Mouse (Mus musculus) adrenal gland, adult 18-20 months (tissue): ENCODE data around the gene Cib3. TPM values are rescaled to one million over a fixed set of nuclear protein-coding genes. Genes with fewer than 3 reads are reported as not detected.

Experiments
- DNase-seq, 2 experiments: peaks; one replicate each; pipeline ENCODE4 v3.0.0; 2021 to 2022; ENCODE audit warnings: low spot score in 2 of 2
- total RNA-seq, 2 experiments: library from RNA; stranded (reverse); gene quantifications; 1 replicate in 1 of 2; 2 replicates in 1 of 2; pipeline ENCODE4 v1.2.3; 2021

Gene Cib3
- total RNA-seq, 2 experiments from 2014 or later: not detected

DNA sequence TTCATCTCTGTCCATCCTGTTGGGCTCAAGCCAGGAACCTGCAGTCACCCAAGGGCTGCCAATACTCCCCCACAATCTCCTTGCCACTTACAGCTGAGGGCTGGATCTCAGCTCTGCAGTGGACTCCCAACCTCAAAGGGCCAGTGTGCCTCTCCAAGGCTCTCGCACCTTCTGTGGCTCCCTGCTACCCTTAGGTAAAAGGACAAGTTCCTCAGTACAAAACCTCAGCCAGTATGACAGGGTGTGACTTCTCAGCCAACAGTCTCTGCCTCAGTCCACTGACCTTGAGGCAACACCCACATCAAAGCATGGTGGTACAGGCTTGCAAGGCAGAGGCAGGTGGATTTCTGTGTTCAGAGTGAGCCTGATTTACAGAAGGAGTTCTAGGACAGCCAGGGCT is 791 bp downstream of the Cib3 start:
- no peak for DNase-seq

DNA sequence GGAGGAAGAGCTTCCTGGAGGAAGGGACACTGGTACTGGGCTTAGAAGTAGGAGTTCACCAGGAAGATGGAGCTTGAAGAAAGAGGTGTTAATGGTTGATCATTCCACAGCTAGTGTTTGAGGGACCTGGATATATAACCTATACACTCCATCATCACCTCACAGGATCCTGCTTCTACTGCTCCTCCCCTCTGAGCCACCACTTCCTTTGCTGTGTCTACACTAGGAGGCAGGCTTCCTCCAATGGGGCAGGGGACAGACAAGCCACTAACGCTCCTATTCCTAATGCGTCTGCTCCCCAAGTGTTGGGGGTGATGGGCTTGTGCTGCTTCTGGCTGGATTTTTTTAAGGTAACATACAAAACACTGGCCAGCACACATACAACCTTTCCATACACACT is 1.9 kb downstream of the Cib3 start:
- DNase-seq: no peak

DNA sequence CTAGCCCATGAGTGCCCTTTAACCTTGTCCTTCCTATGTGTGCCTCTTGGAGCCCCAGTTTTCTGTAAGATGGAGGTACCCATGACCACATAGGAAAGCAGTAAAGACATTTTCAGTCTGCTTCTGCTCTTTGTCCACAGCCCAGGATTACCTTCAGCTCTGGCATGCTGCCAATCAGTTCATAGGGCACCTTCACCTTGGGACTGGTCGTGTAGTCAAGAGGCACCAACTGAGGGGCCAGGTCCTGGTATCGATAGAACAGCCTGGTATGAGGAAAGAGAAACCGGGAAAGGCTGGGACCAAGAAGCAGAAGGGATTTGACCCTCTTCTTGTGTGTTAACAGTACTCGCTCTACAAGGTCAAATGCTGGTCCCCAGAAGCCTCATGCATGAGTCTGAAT is 2.4 kb downstream of the Cib3 start:
- DNase-seq: no peak

DNA sequence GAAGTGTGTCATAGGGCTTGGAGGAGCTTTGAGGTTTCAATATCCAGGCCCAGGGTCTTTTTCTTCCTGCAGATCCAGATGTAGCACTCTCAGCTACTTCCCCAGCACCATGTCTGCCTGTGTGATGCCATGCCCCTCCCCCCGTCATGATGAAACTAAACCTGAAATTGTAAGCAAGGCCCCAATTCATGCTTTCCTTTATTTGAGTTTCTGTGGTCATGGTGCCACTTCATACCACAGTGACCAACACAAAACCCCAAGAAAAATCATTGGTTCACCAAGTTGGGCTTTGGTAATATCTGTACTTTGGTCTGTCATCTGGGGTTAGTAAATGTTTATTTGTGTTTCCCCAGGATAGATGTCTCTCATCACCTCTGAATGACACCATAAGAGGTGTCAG is 4.1 kb downstream of the Cib3 start:
- no peak for DNase-seq

DNA sequence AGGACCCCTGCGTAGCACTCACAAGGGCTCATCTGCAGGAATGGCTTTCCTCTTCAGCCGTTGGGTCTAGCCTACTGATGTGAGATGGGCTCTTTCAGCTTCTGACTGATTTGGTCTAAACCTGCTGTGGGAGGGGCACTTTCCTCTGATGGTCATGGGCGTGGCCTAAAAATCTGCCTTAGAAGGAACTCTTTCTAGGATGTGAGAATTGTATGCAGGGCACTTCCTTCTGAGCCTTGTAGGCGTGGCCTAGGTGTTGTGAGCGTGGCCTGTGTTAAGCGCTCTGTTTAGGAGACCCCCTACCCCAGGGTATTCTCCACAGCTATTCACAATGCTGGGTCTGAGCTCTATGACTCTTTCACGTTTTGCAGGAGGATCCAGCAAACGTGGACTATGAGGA is 14.6 kb downstream of the Cib3 start:
- DNase-seq: no peak

DNA sequence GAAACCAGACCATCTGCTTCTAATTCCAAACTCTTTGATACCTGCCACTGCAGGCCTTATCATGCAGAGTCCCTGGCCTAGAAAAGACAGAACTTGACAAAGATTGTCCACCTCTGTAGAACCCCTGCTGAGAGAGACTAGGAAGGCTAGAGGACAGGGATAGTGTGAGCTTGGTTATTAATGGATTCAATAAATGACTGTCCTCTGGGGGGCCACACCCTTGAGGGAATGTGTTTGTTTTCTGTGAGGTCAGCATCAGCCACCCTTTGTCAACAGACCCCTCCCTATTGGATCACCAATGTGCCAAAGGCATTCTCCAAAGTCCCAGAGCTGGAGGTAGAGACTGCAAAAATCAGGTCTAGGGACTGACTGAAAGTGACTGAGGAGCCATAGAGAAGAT is 20.6 kb downstream of the Cib3 start:
- no peak for DNase-seq

DNA sequence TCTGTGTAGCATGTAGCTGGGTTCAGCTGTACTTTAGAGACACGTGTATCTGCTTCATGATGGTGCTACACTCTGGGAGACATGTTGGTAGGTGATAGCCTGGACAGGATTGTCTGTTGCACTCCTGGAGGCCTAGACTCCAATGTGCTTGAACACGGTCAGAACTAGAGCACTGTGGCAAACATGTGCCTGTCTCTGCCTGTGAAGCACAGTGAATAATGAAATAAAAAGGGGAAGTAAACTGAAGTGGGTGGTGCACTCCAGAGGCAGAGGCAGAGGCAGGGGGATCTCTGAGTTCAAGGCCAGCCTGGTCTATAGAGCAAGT is 22.5 kb downstream of the Cib3 start:
- no peak for DNase-seq

DNA sequence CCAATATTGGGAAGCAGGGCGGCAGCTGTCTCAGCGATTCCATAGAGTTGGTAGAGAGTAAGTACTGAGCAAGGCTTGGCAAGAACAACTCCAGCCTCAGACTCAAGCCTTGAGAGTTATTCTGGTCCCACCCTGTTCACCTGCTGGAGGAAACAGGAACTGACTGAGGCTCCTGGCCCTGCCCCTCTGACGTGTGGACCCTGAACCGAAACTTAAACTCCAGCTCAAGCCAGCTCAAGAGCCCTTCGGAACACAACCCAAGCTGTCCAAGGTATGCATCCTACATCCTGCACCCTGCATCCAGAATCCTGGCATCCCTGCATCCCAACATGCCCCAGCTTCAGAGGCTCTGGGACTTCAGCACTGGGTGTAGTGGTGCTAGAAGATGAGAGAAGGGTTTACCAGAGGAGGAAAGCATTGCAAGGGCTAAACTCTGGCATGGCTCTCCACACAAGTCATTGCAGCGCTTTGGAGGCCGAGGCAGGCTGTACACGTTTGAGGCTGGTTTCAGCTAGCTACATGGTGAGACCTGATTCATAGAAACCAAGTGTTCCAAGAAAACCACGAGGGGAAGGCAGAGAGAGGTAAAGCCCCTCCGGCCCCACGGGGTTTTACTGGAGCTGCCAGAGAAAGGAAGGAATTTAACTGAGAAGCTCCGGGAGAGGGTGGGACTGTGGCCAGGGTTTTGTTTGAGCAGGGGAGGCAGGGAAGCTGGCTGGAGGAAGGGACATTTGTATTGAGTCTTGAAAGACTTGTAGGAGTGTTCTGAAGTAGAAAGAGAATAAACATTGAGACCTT is 23.0 kb downstream of the Cib3 start, which contains the start of gene Hsh2d:
Hsh2d (plus strand) TSS at position 222 of the 798 bp plus-strand sequence.
- DNase-seq: no peak

DNA sequence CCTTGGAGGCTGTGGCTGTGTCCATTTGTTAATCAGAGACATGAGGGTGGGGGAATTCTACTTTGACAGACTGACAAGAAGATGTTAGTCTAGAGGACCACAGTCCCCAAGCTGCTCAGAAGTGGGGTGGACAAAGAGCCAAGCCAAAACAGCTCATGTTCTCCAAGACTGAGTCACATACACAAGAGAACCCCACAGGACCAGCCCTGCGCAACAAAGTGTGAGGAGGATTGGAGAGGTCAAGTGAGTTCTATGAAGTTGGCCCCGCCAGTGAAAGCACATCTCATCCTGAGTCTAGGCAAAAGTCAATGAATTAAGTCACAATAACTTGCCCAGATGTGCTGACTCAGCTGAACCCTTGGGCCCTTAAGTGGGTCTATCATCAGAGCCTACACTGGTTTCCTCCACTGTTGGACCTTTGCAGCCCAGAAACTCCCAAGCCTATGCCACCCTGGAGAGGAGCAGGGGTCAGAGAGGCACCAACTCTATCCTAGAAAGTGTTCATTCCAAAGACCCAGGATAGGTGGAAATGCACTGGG is 24.8 kb downstream of the Cib3 start:
- no peak for DNase-seq

DNA sequence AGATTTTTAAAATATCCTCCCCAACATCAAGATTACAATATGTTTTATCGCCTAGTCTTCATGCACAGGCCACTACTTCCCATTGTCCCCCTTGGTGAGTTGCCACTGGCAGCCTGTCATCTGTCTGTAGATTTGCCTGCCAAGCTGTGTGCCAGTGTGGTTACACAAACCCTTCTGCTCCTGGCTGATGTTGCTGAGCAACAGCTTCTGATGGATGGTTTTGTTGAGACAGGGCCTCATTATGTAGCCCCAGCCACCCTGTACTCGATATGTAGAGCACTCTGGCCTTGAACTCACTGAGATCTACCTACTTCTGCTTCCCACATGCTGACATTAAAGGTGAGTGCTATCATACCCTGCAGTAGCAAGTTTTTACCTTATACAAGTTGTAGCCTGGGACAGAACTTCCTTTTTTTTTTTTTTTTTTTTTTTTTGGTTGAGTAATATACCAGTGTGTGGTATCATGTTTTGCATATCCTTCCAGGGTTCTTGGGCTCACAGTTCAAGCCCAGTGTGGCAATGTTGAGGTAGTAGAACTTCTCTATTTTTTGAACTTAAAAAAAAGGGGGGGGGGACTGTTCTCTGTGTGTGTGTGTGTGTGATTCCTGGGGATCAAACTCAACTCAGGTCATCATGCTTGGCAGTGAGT is 29.0 kb downstream of the Cib3 start:
- no peak for DNase-seq

DNA sequence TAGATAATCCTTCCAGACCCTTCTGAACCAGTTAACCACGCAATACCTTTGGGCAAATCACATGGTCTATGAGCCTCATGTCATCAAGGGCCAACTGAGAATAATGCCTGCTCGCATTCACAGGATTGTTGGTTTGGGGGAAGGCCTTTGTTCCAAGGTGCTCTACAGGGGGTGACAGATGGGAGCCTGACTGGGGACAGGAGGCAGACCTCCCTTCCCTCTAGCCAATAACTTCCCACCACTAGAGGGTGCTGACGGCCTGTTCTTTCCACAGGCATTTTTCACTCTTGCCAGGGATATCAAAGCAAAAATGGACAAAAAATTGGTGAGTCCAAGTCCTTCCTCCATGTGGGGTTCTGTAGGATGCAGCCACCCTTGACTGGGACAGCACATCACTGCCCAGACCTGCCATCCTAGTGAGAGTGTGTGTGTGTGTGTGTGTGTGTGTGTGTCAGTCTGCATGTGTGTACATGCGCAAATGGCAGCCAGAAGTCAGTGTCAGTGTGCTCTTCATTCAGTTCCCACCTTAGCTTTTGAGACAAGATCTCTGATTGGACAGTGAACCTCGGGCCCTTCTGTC is 35.2 kb downstream of the Cib3 start:
- peak; percentile 68 to 69 for DNase-seq

DNA sequence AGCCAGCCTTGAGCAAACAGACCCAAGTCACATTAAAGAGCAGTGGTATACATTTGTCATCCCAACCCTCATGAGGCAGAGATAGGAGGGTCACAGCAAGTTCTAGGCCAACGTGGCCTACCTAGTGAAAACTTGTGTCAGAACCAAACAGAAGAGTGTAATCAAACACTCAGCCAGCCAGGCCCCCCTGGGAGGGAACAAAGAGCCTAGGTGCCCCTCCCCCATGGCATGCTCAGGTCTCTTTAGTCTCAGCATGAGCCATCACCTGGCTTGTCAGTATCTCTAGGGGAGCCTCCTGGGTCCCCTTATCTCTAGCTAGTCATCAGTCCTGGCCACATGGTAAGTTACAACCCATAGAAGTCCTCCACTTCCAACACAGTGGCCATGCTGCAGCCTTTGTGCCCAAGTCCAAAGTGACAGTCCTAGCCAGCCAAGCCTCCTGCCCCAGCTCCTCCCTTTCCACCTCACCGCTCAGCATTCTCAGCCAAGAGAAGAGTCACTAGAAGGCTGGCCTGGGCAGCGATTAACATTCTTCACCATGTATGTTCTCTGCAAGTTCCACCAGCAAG is 42.9 kb downstream of the Cib3 start:
- no peak for DNase-seq

DNA sequence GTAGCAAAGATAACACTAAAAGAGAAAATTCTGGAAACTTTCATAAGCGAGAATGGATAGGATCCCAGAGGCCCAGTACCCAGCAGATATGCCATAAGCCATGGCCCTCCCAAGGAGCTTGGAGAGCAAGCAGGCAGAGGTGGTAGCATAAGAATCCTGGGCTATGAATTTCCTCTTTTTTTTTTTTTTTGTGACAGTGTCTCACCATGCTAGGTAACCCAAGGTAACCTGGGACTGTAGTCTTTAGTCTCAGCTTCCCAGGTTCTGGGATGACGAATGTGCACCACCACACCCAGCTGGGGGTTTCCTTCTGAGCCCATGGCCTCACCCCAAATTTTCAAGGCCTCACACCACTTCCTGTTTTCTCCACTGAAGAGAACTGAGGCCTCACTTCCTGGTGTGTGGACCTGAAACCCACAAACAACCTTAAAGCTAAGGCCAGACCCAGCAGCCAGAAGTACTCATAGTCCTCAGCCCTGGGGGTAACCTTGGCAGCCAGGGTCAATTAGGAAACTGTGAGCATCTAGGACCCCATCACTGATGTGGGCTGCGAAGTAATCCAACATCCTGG is 43.5 kb downstream of the Cib3 start:
- DNase-seq: no peak

DNA sequence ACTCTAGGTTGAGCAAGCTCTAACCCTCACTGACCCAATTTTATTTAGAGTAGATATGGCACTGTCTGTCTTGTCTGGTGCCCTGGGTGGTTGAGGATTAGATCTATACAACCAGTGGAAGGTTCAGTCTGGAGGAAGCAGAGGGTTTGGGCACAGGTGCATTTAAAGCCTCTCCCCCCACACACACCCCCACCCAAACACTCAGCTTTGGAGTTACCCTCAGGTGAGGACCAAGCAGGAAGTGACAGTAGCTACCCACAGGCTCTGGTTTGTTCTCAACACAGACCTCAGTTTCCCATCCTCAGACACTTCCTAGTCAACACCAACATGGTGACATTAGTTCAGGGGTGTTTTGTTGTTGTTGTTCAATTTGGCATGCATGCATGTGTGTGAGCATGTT is 49.8 kb downstream of the Cib3 start:
- DNase-seq: no peak

DNA sequence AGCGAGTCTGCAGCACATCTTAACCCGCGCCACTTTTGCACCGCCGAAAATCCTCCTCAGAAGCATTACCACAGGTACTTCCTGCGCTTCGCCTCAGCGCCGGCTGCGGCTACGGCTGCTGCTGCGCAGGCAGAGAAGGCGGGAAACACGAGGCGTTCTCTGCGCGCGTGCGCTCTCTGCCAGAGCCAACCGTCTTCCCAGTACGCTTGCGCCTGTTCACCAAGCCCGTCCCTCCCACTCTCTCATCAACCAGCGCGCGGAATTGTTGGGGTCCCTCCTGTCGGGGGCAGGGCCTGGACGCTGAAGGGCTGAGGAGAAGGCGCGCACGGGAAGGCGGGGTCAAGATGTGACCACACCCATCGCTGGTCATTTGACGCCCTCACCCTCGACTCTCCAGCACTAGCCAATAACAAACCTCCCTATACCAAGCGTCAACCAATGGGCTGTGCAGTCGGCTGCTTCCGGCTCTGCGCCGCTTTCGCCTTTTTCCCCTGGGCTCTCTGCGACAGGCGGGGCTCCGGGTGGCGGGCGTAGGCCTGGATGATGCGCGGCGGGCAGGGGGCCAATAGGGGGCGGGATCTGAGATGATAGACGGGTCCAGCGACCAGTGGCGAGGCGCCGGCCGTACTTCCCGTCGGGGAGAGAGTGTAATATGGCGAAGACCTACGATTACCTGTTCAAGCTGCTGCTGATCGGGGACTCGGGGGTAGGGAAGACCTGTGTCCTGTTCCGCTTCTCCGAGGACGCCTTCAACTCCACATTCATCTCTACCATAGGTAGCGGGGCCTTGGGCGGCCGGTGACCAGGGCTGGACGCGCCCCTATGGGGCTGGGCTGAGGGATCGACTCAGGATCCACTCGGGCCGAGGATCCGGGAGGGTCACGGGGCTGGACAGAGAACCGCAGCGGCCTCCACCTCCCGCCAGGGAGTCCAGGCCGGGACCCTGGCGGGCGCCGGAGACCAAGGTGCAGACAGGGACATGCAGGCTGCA is 51.6 kb downstream of the Cib3 start, which contains the start of gene Rab8a:
Rab8a (plus strand) TSS at position 494 of the 991 bp plus-strand sequence.
- DNase-seq: peak; percentile 100

DNA sequence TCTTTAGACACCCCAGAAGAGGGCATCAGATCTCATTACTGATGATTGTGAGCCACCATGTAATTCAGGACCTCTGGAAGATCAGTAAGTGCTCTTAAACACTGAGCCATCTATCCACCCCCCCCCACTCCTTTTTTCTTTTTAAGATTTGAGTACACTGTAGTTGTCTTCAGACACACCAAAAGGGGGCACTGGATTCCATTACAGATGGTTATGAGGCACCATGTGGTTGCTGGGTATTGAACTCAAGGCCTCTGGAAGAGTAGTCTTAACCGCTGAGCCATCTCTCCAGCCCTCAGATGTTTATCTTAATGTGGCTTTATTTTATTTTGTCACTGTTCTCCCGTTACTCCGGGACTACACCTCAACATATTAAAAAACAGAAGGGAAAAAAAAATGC is 52.6 kb downstream of the Cib3 start:
- no peak for DNase-seq

DNA sequence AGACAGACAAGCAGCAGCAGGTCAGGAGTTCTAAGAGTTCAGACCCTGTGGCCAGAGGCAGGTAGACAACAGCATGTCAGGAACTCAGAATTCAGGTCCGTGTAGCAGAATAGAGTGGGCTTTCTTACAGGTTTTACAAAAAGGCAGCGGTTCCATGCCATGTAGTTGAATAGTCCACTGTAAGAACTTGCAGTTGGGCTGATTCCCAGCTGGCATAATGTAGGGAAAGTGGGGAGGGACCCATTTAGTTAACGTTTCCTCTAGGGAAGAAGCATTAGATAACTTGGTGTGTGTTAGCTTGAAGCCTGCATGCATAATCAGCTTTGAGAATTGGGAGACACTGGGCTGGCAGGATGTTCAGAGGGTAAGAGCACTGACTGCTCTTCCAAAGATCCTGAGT is 53.9 kb downstream of the Cib3 start:
- no peak for DNase-seq

DNA sequence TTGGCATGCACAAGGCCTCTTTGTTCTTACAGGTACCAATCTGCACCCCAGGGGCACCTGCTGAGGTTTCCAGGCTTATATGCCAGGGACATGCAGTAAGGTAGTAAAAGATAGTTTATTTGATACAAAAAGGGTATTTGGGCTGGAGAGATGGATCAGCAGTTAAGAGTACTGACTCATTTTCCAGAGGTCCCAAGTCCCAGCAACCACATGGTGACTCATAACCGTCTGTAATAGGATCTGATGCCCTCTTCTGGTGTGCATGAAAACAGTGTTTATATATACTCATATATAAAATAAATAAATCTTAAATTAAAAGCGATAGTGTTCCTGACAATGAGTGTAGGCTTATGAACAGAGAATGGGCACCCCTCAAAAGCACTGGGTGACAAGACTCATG is 54.5 kb downstream of the Cib3 start:
- no peak for DNase-seq
